Mouse (Mus musculus) ZHBTc4 (cell line): ENCODE data around the gene Zdhhc8.

Experiments
- DNase-seq: peaks from one replicate; pipeline ENCODE4 v3.0.0-alpha.2; 2011; ENCODE audit warnings: low read depth, low spot score

Gene Zdhhc8

GRCm38 (mm10) chr16:18231047-18231446 is 3.9 kb downstream of the Zdhhc8 start:
- DNase-seq = no peak

DNA sequence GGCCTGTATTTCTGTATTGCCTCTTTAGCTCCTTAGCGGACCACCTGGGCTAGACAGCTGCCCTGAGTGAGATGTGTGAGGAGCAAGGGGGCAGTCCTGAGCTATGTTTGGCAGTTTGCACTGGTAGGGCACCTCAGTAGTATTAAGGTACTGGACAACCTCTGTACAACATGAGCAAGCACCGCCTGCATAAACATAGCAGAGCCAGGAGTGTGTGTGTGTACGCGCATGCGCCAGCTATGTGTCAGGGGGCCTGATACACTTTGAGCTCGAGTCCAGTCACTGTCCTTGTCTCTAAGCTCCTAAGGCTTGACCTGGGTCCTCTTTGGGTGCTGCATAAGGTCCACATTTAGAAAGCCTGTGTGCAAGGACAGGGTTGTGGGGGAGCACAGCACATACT is 4.3 kb downstream of the Zdhhc8 start:
- DNase-seq = no peak

DNA sequence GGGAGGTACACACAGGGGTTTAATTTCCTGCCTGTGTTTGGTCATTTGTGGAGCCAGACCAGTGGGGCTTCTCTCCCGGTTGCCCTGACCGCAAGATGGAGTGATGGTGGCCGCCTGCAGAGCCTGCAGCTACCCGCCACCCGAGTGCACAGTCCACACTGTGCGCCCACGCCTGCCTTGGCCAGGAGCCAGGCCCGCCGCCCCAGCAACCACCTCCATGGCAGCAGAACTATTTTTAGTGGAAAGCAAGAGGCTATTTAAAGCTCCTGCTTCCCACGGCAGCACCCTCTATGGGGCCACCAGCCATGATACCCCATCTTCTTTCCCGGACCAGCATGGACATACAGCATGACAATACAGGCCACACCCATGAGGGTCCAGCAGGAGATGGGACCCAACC is 5.3 kb downstream of the Zdhhc8 start:
- DNase-seq = no peak

GRCm38 (mm10) chr16:18228856-18229255 is 6.1 kb downstream of the Zdhhc8 start:
- no peak for DNase-seq

DNA sequence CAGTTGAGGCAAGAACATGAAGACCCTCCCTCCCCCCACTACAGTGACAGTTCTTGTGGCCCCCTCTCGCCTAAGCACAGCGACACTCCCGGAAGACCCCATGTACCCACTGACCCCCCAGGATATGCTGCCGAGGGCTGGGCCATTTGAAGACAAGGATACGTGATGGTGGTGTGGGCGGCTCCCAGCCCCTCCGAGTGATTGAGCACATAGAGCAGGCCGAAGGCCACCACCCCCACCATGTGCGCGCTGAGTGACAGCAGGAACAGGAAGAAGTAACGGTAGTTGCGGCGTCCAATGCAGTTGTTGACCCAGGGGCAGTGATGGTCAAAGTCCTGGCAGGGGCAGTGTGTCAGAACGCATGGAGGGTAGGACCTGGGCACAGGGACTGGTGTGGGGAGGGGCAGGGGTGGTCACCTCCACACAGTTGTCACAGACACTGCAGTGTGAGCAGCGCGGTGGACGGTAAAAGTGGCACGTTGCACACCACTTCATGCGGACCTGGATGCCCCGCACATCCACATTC is 7.0 kb downstream of the Zdhhc8 start:
- DNase-seq = no peak

DNA sequence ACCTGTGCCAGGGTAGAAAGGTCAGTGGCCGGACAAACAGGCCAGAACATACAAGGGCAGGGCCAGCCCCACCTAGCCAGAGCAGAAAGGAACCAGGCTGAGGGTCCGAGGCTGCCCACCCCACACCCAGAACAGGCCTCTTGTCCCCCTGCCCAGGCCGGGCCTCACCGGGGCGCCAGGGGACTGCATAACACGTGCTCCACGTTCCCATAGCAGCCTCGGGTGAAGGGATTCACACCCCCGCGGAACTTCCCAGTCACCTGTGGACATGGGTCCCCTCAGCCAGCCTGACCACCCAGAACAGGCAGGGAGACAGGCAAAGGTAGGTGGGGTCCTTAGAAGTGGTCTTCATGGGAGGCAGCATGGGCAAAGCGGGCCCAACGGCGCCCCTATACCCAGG is 7.7 kb downstream of the Zdhhc8 start:
- DNase-seq = no peak

GRCm38 (mm10) chr16:18222188-18222587 is 12.7 kb downstream of the Zdhhc8 start:
- no peak for DNase-seq

DNA sequence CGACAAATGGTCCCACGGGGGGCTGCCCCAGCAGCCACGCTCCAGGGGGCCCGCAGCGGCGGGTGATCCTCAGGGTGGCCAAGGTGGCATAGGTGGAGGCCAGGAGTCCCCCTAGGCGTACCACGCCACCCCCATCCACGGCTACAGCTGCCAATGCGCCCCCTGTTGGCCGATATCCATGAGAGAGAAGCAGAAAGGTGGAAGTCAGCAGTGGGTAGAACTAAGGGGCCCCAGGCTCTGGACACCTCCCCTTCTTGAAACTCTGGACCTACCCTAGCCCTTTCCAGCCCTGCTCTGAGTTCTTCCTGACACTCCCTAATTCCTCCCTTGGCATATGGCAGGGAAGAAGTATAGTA is 13.4 kb downstream of the Zdhhc8 start:
- DNase-seq = no peak

GRCm38 (mm10) chr16:18220856-18221542 is 13.9 kb downstream of the Zdhhc8 start:
- DNase-seq = no peak

DNA sequence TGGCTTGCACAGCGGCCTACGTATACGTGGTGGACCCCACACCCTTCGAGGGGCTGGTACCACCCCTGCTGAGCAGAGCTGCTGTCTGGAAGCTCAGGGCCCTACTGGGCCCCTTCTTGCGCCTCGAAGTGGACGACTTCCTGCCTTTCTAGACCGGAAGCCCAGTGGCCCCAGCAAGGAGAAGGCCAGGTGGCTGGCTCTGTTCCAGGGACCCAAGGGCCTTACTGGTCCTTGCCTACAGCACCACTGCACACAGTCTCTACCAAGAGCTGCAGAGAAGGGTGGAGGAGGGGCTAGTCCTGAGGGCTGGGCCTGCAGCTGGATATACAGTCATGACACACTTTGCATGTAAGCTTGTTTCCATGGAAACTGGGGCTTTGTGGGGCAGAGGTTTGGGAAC is 14.9 kb downstream of the Zdhhc8 start:
- DNase-seq = peak; percentile 34

DNA sequence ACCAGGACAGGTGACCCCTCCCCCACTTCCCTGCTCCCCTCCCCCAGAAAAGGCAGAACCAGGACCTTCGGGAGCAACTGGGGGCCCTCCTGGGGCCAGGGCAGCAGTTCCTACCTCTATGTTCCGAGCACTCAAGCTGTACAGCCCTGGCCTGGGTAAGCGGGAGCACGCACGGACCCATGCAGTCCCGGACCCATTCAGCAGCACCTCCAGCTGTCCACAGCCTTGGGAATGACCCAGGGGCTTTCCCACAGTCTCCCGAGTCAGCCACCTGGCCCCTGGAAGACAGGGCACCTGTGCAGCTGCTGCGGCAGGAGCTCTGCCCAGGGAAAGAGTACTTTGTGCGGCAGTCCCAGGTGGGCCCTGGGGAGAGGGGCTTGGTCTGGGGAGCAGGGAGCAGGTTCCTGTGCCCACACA is 16.3 kb downstream of the Zdhhc8 start:
- DNase-seq = no peak

GRCm38 (mm10) chr16:18217579-18217978 is 17.4 kb downstream of the Zdhhc8 start, which contains the start of gene Ccdc188:
Ccdc188 (plus strand) TSS chr16:18217879.
- DNase-seq = no peak

GRCm38 (mm10) chr16:18214858-18215257 is 20.1 kb downstream of the Zdhhc8 start:
- no peak for DNase-seq

GRCm38 (mm10) chr16:18213689-18214088 is 21.2 kb downstream of the Zdhhc8 start:
- DNase-seq = peak; percentile 30

DNA sequence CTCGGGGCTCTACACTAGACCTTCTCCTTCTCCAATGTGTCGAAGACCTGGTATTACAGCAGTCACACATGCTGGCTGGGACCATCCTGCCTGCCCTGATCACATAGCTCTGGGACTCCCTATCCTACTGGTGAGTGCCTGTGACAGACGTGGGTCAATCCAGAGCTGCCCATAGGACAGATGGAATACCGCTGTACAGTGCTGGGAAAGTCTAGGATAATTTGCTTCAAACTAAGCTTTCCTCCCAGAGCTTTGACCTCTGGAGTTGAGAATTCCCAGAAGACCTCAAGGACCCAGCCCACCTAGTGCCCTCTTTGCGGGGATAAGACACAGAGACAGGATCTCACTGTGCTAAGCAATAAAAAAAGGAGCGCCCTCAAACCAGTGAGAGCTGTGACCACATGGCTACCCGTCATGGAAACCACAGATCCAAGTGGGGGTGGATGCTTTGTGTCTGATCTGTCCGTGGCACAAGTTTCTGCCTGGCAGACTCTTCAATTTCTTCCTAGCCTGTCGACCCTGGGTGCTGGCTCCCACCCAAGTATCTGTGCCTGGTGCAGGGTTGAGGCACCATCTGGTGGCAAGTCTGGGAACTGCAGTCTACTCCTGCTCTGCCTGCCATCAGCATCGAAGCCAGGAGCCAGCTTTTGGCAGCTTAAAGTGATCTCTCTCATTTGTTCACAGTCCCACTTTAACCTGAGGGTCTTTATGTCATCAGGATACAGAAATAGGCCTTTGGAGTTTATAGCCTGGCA is 23.3 kb downstream of the Zdhhc8 start:
- peak; percentile 80 for DNase-seq

GRCm38 (mm10) chr16:18210701-18211416 is 24.1 kb downstream of the Zdhhc8 start:
- DNase-seq = peak; percentile 73

DNA sequence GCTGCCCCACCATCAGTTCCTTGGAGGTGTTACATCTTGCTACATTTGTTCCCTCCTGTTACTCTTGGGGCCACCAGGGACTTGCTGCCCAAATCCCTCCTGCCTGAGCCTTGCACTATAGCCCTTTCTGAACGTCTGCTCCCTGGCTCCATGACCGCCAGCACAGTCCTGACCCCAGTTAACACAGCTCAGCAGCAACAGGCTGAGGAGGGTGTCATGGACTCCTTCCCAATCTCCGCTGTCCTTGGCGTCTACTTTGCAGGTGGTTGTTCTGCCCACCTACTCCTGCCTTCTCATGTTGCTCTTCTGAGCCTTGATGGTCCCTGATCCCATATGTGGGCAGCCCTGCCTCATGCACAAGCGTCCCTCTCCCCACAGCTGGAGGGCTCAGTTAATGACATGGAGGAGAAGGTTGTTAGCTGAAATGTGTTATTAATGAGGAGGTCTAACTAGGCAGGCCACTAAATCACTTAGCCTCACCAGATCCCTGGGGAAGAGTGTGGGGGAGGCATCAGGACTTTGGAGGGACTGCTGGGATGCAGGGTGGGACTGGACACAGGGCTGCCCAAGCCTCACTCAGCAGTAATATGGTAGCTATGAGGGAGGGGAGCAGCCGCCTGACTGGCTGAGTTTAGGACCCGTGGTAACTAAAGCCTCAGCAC is 31.4 kb downstream of the Zdhhc8 start:
- no peak for DNase-seq

DNA sequence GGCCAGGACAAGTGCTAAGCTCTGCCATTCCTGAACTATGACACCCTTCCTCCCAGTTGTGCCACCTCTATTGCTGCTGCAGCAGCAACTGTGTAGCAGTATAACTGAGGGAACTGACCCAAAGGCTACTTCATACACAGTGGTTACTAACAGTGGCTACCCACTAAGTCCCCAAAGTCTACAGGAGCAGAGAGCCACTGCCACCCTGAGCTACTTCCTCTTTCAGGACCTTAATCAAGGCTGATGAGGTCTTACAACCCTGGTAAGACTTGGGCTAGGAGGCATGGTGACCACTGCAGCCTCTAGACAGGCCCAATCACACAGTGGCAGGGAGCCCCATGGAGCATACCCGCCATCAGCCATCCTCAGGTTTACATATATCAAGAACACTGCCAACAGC is 32.9 kb downstream of the Zdhhc8 start:
- no peak for DNase-seq

- no peak for DNase-seq
Measured at GRCm38 (mm10) chr16:18201620-18202019, 33.3 kb downstream of the Zdhhc8 start.

DNA sequence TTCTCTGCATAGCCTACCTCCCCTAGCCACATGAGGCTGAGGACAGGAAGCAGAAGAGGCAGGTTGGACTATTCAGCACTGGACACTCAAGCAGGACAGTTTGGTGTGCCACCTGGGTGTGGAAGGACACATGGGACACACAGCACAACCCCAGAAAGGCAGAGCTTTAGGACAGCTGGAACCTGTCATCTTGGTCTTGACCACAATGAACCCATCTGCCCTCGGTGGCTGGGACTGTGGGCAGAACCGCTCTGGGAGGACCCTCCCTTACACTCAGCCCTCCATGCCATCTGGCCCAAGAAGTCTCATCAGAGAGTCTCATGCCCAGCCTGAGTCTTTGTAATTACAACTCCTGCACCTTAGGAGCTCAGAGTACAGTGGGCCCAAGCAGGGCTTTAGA is 34.9 kb downstream of the Zdhhc8 start:
- DNase-seq = no peak

DNA sequence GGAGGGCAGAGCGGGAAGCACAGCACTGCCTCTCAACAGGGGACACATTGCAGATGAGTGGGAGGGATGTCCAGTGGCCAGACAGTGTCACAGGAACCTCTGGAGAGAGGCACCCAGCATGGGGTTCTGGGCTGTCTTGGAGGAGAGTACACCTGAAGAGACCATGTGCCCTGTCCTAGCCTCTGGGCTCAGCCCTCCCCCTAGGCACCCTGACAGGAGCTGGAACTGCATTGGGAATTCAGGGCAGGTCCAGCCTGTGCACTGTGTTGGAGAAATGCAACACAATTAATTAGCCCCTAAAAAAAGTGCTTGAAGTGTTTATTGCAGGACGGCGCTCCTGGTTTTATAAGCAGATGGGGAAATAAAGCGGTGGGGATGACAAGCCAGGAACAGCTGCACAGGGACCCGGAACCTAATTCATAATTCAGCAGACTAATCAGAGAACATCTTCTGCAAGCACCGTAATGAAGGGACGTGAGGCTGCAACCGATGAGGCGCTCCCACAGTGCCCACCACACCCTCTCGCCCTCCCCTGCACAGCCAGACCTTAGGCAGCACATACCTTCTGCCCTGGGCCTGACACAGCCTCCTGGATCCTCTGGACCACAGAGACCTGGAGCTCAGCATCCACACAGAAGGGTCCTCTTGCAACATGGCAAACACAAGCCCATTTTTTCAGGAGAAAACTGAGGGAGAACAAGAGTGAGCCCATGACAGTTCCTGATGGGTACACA is 36.4 kb downstream of the Zdhhc8 start:
- no peak for DNase-seq
